Mouse (Mus musculus): ENCODE data around the gene Clhc1.
"Not testable (repeated sequence)": the region's sequence is repeated elsewhere in the genome, so short reads cannot be mapped to it uniquely, and the experiment has no call there.

Clhc1 gene

GRCm38 (mm10) chr11:29547752-29548503 is at the start of gene Clhc1, which contains the start of gene Rps27a:
Gene Clhc1, plus strand, starts transcription at chr11:29547950.
Gene Rps27a, minus strand, starts transcription at chr11:29548109.
- DNase-seq (ENCODE audit: low read depth, low spot score): peak; percentile 87

- DNase-seq (ENCODE audit: low read depth, low spot score): no peak
These were observed 43.5 kb upstream of the Clhc1 start for GRCm38 (mm10) chr11:29503948-29504893.

GRCm38 (mm10) chr11:29504899-29505625 is 42.7 kb upstream of the Clhc1 start:
- DNase-seq (ENCODE audit: low read depth, low spot score): no peak

GRCm38 (mm10) chr11:29509421-29509820 is 38.3 kb upstream of the Clhc1 start:
- DNase-seq (ENCODE audit: low read depth, low spot score): no peak

- no peak for DNase-seq (ENCODE audit: low read depth, low spot score)
These were observed 34.8 kb upstream of the Clhc1 start for GRCm38 (mm10) chr11:29512818-29513535.

GRCm38 (mm10) chr11:29514325-29514681 is 33.4 kb upstream of the Clhc1 start:
- DNase-seq (ENCODE audit: low read depth, low spot score): no peak

- DNase-seq (ENCODE audit: low read depth, low spot score): peak; percentile 96
These were observed 32.9 kb upstream of the Clhc1 start, which contains the start of gene Prorsd1 for GRCm38 (mm10) chr11:29514682-29515412. Gene Prorsd1, minus strand, starts transcription at chr11:29515033.

- peak; percentile 88 for DNase-seq (ENCODE audit: low read depth, low spot score)
These were observed 21.6 kb upstream of the Clhc1 start, which contains the start of gene Mtif2 for GRCm38 (mm10) chr11:29525988-29526794. Gene Mtif2, plus strand, starts transcription at chr11:29526408.

- no peak for DNase-seq (ENCODE audit: low read depth, low spot score)
These were observed 9.5 kb upstream of the Clhc1 start for GRCm38 (mm10) chr11:29538201-29538600.

- DNase-seq (ENCODE audit: low read depth, low spot score): no peak
These were observed 3.4 kb upstream of the Clhc1 start for GRCm38 (mm10) chr11:29544225-29544945.

- not testable (repeated sequence) for DNase-seq (ENCODE audit: low read depth, low spot score)
These were observed 2.5 kb upstream of the Clhc1 start for GRCm38 (mm10) chr11:29545150-29545752.

- DNase-seq (ENCODE audit: low read depth, low spot score): not testable (repeated sequence)
These were observed 1.5 kb upstream of the Clhc1 start for GRCm38 (mm10) chr11:29546297-29546696.

- no peak for DNase-seq (ENCODE audit: low read depth, low spot score)
These were observed 988 bp upstream of the Clhc1 start for GRCm38 (mm10) chr11:29546762-29547161.

- DNase-seq (ENCODE audit: low read depth, low spot score): no peak
These were observed 450 bp upstream of the Clhc1 start for GRCm38 (mm10) chr11:29547249-29547751.

- no peak for DNase-seq (ENCODE audit: low read depth, low spot score)
These were observed 1.0 kb downstream of the Clhc1 start for GRCm38 (mm10) chr11:29548504-29549424.

- no peak for DNase-seq (ENCODE audit: low read depth, low spot score)
These were observed 1.7 kb downstream of the Clhc1 start for GRCm38 (mm10) chr11:29549425-29549778.

- DNase-seq (ENCODE audit: low read depth, low spot score): no peak
These were observed 12.7 kb downstream of the Clhc1 start for GRCm38 (mm10) chr11:29560452-29560851.

Measured in WW6 (cell line).